Mouse (Mus musculus) cerebellum, postnatal 10 days (tissue): ENCODE results near the gene G6pc.
"Not testable (repeated sequence)": the region's sequence is repeated elsewhere in the genome, so short reads cannot be mapped to it uniquely, and the experiment has no call there.

Source experiments
- DNase-seq, 2 experiments: peaks; one replicate each; pipeline ENCODE4 v3.0.0; 2021; ENCODE audit warnings: mixed read lengths in 2 of 2

The G6pc gene

DNA sequence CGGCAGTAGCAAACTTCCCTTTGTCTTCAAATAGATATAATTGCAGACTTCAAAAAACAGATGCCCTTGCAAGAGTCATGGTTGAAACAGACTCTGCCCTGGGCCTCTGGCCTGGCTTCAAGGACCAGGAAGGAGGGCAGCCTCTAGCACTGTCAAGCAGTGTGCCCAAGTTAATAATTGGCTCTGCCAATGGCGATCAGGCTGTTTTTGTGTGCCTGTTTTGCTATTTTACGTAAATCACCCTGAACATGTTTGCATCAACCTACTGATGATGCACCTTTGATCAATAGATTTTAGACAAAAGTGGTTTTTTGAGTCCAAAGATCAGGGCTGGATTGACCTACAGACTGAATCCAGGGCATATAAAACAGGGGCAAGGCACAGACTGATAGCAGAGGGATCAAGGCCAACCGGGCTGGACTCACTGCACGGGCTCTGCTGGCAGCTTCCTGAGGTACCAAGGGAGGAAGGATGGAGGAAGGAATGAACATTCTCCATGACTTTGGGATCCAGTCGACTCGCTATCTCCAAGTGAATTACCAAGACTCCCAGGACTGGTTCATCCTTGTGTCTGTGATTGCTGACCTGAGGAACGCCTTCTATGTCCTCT lies at the start of gene G6pc:
Gene G6pc (plus strand): TSS at position 236 of the 610 bp plus-strand sequence.
- DNase-seq = no peak

DNA sequence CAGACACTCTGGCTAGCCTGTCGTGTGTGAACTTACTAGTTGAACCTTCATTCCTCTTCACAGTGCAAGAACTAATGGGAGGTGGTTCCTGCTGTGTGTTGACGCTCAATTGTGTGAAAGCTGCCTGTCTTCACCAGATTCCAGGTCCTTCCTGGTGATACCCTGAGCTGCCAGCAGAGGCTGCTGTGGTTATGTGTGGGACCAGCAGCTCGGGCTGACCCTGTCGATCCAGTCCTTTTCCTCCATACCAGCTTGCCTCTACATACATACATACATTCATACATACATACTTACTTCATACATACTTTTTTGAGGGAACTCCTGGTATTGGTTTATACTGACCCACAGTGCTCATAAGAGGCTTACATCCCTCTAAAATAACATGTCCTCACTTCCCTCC lies 43.8 kb upstream of the G6pc start:
- peak; percentile 87 for DNase-seq

DNA sequence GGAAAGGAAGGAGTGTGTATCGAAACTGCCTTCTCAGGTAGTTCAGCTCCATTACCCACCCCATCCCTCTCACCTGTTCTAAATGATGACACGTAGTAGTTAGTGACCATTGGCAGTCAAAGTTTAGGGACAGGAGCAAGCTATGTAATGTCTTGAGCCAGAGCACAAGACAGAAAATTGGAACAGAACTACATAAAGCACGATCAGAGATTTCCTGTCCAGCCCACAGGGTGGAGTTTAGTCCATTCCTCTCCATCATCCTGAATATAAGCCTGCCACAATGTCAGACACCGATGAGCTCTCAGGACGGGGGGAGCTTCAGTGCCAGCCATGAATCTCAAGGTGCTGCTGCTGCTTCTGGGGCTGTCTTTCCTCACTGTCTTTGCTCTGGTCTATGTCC lies 42.6 kb upstream of the G6pc start, which contains the start of gene Aoc2:
Gene Aoc2 (plus strand): TSS at position 301 of the 400 bp plus-strand sequence.
- DNase-seq = no peak

DNA sequence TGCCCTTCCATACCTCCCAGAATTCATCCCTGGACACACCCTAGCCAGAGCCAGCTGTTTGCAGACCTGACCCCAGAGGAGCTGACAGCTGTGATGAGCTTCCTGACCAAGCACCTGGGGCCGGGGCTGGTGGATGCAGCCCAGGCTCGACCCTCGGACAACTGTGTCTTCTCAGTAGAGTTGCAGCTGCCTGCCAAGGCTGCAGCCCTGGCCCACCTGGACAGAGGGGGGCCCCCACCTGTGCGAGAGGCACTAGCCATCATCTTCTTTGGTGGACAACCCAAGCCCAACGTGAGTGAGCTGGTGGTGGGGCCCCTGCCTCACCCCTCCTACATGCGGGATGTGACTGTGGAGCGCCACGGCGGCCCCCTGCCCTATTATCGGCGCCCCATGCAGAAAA lies 42.2 kb upstream of the G6pc start:
- not testable (repeated sequence) for DNase-seq

DNA sequence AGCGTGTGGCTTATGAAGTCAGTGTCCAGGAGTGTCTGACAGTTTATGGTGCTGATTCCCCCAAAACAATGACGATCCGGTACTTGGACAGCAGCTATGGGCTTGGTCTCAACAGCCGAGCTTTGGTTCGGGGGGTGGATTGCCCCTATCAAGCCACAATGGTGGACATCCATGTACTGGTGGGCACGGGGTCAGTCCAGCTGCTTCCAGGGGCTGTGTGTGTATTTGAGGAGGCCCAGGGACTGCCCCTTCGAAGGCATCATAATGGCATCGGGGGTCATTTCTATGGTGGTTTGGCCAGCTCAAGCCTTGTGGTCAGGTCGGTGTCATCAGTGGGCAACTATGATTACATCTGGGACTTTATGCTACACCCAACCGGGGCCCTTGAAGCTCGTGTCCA lies 41.2 kb upstream of the G6pc start:
- no peak for DNase-seq

DNA sequence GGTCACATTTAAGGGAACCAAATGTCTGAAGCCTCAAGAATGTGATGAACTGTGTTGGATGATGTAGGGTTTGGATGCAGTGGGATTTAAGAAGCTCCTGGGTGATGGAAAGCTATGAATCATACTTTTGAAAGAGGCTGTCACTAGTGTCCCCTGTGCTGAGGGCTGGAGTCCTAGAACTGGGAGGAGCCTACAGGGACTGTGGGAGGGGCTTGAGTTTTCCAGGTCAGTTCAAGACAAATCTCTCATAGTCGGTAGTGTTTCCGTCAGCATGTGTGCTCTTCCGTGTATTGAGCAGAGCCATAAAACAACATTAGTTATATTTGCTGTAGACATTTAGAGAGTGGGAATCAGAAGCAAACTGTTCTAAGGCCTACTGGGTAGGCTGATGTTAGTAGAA lies 40.0 kb upstream of the G6pc start:
- no peak for DNase-seq

DNA sequence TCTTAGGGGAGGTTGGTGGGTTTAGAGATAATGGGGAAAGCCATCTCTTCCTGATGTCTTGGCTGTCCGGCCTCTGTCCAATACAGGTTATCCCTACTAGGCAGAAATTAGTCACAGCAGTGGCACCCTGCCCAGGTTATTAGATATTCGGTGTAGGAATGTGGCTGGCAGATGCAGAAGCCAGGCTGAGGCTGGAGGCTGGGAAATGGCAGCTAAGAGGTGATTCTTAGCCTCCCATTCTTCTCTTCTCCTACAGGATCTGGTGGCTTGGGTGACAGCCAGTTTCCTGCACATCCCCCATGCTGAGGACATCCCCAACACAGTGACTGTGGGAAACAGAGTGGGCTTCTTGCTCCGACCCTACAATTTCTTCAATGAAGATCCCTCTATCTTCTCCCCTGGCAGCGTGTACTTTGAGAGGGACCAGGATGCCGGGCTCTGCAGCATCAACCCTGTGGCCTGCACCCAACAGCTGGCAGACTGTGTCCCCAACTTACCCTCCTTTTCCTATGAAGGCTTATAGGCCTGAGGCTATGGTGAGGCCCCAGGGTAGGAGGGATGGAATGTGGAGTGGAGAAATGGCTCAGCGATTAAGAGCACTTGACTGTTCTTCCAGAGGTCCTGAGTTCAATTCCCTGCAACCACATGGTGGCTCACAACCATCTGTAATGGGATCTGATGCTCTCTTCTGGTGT lies 38.3 kb upstream of the G6pc start:
- peak; percentile 40 to 43 for DNase-seq

DNA sequence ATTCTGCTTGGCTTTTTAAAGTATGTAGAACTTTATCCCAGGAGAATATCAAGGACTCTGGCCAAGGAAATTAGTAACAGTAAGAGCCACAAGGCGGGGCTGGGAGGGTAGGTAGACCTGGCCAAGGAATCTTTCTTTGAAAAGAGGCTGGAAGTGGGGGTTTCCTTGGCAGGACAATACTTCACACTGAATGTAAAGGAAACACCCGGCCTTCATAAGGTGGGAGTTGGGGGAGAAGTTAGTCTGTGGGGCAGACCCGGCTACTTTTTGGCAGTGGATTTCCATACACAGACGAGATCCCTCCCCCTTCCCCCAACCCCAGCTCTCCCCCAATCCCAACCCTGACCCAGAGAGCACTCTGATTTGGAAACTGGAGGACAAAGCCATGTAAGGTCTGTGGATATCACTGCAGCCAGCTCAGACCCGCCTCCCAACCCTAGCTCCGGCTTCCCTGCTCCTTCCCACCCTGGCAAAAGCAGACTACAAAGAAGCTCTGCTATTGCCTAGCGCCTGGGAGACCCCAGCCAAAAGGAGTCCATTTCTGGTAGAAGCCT lies 36.9 kb upstream of the G6pc start, which contains the start of gene Aoc3:
Gene Aoc3 (plus strand): TSS at position 235 of the 554 bp plus-strand sequence.
- DNase-seq = no peak

DNA sequence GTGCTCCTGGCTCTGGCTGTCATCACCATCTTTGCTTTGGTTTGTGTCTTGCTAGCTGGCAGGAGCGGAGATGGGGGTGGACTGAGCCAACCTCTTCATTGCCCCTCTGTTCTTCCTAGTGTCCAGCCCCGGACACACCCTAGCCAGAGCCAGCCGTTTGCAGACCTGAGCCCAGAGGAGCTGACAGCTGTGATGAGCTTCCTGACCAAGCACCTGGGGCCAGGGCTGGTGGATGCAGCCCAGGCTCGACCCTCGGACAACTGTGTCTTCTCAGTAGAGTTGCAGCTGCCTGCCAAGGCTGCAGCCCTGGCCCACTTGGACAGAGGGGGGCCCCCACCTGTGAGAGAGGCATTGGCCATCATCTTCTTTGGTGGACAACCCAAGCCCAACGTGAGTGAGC lies 36.4 kb upstream of the G6pc start:
- DNase-seq = not testable (repeated sequence)

DNA sequence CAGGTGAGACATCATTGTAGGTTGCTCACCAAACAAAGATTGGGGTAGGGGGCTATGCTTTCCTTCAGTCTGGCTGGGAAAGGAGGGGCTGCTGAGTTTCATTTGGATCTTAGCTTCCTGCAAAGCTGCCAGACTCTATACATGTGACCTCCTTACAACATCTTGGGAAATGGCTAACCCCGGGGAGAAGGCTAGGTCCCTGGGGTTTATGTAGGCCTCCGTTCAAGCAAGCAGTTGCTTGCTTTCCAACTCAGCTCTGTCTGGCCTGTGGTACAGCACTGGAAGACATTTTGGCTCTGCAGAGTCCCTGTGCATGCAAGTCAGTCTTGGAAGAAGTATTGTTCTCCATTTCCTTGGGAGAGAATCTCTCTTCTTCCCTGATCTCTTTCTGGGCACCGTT lies 34.8 kb upstream of the G6pc start:
- DNase-seq = no peak

DNA sequence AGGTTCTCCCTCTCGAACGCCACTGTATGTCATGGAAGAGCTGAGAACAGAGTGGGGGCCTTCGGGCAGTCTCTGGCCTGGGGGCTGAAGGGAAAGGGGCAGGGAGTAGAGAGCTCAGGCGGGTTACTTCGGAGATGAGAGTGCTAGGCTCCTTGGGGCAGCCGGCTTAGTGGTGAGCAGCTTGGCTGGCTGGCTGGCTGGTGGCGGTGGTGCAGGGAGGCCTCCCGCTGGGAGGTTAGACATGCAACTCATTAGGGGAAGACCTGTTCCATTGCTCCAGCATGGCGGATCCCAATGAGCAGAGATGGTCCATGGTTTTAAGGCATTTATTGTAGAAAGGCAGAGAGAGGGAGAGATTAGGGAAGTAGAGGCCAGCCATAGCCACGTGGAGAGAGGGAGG lies 33.3 kb upstream of the G6pc start:
- no peak for DNase-seq

DNA sequence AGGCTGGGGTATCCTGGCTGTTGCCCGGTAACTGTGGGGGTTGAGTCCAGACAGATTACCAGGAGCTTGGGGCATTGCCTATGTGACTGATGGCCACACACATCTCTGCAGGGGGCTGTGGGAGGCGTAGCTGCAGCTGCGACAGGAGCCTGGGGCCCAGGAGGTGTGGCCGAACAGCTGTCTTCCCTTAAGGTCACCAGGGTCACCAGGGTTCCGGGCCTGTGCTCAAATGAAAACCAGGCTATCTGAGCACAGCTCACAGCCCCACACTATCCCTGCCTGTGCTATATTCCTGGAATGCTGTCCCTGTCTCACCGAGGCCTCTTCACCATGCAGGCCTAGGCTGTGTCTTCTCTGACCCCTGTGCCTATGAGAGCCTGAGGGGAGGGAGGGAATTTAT lies 32.8 kb upstream of the G6pc start:
- no peak for DNase-seq

DNA sequence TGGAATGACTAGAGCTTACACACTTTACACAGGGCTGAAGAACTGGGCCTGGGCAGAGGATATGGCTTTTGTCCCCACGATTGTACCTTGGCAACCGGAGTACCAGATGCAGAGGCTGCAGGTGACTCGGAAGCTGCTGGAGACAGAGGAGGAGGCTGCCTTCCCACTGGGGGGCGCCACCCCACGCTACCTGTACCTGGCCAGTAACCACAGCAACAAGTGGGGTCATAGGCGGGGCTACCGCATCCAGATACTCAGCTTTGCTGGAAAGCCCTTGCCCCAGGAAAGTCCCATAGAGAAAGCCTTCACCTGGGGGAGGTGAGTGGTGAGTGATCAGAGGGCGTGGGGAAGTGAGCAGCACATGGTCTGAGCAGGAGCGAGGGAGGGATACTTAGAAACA lies 31.7 kb upstream of the G6pc start:
- no peak for DNase-seq

DNA sequence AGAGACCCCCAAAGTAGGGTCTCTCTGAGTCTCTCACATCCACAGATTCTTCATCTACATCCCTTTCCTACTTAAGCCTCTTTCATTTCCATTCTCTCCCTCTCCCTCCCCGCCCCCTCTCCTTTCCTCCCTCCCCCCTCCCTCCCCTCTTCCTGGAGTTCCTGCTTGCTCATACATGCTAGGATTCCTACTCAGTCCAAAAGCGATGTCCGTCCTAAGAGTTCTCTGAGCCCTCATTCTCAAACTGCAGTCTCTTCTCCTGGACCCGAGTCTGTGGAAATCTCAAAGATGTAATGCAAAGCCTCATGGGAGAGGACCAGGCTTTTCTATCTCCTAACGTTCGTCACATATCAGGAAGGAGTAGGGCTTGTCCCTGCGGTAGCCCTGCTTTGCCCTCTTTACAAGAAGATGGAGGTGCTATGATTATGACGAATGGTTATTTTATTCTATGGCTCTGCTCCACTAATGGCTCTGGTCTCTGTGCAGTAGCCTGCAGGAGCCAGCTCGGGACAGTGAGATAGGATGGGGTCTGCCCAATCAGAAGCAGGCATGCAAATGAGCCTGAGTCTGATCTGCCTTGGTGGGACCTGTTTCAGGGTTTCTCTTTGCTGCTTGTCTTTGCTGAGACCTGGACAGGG lies 29.1 kb upstream of the G6pc start:
- peak; percentile 58 to 73 for DNase-seq

DNA sequence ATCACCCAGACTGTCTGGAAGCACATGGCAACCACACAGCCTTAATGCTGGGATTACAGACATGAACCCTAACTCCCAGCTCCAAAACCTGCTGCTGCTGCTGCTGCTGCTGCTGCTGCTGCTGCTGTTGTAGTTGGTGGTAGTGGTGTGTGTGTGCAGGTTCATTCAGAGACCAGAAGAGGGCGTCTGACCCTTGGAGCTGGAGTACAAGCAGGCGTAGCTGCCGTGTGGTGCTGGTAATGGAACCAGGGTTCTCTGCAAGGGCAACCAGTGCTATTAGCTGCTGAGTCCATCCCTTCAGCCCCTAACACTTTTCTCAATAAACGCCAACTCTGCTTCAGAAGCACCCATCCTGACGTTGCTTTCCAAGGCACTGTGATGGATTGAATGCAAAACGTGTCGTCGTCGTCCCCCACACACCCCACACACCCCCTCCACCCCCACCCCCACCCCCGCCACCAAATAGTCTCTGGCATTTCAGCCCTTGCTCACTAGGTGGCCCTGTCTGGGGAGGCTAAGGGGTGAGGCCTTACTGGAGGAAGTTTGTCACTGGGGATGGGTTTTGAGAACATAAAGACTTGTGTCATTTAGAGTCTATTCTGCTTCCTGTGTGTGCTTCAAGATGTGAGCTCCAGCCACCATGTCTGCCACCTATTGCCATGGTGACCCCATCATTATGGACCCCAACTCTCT lies 20.1 kb upstream of the G6pc start:
- DNase-seq = no peak

DNA sequence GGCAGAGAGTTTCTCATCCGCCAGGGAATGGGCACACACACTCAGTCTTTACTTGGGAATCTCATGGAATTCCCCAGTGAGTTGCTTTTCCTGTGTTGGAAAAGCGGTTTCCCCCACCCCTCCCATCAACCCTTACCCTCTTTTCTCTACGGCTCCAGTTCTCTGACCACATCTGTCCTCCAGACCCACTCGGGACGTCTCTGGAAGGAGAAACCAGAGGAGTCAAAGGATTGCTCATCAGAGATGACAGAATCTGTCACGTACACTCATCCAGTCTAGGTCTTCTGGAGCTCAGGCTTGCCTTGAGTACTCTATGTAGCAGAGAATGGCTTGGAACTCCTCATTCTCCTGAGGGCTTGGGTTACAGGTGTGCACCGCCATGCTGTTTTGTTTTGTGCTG lies 18.6 kb upstream of the G6pc start:
- no peak for DNase-seq

DNA sequence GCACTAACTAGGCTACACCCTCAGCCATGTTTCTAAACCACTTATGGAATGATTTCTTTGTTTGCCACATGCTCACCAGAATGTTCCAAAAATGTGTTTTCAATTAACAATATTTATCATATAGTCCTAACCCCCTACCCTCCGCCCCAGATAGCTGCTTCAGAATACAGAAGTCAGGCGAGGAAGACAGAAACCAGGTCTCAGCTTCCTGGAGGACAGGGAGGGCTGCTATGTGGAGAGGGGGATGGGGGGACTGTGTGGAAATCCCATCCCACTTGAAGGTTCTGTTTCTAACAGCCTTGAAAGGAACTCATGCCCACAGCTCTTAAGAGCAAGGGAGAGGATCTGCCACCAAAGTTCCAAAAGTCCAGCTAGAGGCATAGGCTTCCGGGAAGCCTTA lies 18.1 kb upstream of the G6pc start:
- no peak for DNase-seq

DNA sequence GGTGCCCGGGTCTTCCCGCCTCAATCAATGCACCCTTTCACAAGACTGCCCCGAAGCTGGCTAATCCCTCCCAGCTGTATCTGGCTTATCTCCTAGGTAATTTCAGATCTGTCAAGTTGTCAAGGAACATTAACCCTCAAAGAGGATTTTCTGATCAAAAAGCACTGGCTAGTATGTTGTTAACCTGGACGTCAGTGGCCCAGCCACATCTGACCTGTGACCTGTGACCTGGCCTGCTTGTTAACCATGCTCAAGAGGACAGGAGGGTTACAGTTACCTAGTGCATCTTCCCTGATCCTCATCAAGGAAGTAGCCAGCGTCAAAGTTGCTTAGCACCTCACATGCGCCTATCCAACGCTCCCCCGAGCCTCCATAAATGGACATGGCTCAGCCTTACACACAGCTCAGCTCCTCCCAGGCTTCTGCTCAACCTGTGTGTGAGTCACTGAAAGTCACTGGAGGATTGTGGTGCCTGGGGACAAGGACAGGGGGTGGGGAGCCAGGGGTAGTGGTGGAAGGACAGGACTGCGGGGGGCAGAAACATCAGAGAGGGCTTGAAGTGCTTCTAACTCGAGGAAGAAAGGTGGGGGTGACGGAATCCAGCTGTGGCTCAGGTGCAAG lies 16.2 kb upstream of the G6pc start:
- no peak for DNase-seq

DNA sequence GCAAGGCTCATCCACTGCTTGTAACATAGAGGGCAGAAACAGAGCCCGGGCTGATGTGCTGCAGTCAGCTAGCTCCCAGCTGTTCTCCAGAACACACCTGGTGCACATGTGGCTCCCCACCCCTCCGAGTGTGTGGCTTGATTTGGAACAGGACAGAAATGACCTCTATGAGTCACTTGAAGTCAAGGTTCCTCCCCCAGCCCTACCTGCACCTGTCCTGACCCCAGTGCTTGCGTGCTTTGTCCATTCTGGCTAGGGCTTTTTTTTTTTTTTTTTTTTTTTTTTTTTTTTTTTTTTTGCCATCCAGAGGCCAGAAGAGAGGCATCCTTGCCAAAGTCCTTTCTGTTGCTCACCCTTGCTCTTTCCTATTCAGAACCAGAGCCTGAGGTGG lies 15.6 kb upstream of the G6pc start:
- DNase-seq = no peak

DNA sequence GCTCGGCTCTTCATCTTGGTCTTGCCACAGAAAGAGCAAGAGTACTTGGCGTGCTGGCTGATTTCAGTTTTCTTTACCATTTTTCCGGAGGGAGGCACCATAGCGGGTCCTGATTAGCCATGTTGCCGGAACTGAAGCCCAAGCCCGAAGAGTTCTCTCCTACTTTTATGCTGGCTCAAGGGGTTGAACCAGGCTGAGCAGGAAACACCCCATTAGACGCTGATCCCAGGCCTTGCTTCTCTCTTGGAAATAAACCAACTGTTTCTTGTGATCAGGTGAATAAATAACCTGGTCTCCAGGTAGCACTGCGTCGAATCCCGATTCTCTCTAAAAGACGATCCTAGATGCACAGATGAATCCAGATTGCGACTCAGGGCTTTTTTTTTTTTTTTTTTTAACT lies 13.9 kb upstream of the G6pc start:
- no peak for DNase-seq

DNA sequence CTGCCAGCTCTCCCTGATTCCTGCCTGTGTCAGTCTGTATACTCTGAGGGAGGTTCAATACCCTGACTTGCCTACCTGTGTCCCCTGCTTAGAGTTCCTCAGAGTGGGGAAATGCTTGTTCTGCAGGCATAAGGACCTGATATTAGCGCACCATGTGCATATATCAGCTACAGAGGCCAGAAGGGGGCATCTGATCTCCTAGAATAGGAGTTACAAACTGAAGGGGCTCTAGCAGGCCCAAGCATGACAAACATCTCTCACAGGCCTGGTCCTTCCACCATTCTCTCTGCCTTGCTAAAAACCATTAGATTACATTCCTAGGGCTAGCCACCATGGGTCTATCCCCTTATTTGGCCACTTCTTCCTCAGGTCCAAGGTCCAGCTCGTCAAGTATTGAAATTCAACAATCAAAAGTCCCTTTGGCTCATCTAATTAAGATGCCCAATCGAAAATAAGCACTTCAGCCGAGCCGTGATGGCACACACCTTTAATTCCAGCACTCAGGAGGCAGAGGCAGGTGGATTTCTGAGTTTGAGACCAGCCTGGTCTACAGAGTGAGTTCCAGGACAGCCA lies 12.8 kb upstream of the G6pc start:
- no peak for DNase-seq

DNA sequence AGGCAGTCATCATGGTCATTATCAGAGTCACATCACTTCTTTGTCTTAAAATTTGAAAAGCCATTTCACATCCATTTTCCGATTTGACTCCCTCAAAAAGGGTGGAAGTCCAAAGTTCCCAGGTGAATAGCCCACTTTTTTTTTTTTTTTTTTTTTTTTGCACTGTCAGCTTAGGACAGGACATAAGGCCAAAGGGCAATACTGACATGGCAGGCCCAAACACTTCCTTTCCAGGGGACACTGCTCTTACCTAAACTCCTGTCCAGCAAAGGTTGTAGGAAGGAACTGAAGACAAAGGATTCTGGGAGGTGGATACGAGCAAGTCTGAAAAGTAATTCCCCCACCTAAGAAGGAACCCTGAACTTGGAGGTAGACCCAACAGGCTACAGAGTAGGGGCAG lies 11.4 kb upstream of the G6pc start:
- DNase-seq = no peak
